Mouse (Mus musculus) urinary bladder, postnatal 25 days (tissue): ENCODE results near the gene Tbc1d30.
"Not testable (repeated sequence)": the region's sequence is repeated elsewhere in the genome, so short reads cannot be mapped to it uniquely, and the experiment has no call there.

Source experiments
- DNase-seq: peaks from one replicate; pipeline ENCODE4 v3.0.0; 2022; ENCODE audit warnings: low spot score

Tbc1d30 gene

DNA sequence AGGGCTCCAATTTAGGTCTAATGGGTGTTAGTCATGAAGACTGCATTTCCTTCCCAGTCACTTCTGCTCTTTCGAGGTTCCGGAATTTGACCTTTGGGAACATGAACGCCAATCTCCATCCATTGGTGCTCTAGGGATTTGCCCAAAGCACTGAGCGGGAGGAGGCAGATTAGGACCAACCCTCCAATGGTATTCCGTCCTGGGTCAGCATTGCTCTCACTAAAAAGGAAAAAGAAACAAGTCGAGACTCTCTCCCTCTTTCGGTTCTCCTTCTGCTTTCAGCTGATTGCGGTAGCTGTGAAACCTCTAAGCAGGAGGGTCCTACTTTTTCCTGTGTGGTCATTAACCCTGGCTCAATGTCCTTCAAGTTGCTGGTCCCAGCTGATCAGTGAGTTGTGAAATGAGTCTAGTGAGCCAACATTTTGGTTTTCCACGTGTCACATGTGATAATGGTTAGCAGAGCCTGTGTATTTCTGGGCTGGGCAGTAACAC is 14.7 kb upstream of the Tbc1d30 start:
- DNase-seq: no peak

DNA sequence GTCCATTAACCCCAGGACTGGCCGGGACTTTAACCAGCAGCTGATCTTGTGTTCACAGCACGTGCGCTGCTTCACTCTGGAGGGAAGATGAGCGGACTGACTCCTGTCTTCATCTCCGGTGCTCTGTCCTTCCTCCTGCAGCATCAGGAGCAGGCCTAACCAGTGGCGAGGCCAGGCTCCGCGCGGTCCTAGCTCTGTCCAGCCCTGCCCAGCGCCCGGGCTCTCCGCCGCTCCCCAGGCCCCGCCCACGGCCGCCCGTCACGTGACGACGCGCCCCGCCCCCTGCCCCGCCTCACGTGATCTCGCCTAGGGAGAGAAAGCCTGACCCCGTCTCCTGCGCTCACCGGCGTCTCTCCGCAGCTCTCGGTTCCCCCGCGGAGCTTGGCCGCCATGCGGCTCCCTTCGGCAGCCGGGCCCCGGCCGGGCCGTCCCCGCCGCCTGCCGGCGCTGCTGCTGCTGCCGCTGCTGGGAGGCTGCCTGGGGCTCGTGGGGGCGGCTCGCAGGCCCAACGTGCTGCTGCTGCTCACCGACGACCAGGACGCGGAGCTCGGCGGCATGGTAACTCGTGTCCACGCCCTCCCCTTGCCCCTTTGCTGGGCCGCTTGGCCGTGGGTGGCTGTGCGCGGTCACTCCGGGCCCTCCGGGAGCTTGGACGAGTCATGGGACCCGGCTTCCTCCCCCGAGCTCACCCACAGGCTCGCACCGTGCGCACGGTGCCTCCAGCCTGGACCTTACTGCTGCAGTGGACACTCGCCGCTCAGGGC is 13.9 kb upstream of the Tbc1d30 start, which contains the start of gene Gns:
TSS of gene Gns (plus strand) at position 290 of the 764 bp plus-strand sequence.
- peak; percentile 85 for DNase-seq

DNA sequence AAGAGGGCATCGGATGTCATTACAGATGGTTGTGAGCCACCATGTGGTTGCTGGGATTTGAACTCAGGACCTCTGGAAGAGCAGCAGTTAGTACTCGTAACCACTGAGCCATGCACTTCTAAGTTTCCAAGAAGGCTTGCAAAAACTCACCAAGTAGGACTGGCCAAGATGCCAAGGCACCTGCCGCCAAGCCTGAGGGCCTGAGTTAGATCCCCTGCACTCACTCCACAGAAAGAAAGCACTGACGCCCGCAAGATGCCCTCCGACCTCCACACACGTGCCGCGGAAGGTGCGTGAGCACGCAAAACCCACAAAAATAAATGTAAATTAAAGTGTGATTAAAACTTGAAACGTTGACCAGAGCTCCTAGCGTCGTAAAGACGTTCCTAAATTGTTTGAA is 13.2 kb upstream of the Tbc1d30 start:
- DNase-seq: no peak

DNA sequence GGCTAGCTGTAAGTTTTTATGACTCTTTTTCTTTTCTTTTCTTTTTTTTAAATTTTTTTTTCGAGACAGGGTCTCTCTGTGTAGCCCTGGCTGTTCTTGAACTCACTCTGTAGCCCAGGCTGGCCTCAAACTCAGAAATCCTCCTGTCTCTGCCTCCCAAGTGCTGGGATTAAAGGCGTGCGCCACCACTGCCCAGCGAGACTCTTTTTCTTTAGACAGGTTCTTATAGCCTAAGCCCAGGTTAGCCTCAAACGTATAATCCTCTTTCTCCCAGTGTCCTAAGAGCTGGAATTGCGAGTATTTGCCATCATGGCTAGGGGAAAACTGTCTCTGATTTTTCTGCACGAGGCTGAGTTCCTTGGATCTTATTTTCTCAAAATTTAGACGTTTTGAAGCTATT is 12.1 kb upstream of the Tbc1d30 start:
- DNase-seq: no peak

DNA sequence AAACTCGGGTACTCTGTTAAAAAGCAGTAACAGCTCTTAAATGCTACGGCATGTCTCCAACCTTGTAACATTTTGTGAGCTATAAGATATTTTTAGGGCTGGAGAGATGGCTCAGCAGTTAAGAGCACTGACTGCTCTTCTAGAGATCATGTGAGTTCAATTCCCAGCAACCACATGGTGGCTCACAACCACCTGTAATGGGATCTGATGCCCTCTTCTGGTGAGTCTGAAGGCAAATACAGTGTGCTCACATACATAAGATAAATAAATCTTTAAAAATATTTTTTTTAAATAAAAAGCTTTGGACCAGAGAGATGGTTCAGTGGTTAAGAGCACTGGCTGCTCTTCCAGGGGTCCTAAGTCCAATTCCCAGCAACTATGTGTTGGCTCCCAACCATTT is 9.3 kb upstream of the Tbc1d30 start:
- DNase-seq: no peak

DNA sequence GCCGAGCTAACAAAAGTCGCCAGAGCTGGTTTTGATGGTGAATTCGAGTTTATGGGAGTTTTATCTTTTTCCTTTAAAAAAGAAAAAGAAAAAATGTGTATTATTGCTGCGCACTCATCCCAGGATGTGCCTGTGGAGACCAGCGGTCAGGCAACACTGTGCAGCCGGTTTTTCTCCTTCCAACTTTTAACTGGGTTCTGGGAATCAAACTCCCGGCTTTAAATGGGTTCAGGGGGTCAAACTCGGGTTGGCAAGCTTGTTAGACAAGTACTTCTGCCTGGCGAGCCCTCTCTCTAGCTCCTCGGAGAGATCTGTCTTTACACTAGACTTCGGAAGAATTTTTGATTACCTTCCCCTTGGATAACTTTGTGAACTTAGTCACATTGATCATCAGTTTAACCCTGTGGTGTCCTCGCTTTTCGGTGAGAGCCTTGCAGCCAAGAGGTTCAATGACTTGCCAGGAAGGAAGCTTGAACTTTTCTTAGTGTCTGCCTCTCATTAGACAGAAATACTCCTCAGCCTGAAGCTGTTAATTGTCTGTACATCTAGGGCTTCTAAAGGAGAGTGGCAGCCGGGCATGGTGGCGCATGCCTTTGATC is 713 bp upstream of the Tbc1d30 start:
- no peak for DNase-seq

DNA sequence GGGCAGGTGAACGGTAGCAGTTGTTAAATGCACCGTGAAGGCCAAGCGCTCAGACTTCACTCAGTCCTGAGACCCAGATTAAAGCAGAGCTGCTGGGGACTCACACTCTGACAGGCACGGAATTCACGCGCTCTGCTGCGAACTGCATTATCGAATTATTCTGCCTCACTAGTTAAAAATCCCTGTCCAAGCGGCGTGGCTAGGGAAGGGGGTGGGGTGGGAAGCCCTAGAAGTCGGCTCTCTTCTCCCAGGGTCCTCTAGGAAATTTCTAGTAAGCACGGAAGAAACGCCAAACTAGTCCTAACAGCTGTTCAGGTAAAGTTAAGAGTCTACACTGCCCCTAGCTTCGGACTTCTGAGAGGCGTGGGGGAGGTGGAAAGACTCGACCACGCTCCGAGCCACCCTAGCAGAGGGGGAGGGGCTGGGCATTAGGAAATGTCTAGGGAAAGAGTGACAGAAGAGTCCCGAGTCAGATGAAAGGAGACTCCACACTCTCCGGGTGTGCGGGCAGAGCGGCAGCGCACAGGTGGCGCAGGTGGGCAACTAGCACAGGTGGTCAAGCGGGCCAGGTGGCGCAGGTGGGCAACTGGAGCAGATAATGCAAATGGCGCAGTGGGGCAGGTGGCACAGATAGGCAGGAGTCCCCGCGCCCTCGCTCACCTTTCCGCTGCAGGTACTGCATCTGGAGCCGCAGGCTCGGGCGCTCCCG is 567 bp downstream of the Tbc1d30 start:
- DNase-seq: peak; percentile 38

DNA sequence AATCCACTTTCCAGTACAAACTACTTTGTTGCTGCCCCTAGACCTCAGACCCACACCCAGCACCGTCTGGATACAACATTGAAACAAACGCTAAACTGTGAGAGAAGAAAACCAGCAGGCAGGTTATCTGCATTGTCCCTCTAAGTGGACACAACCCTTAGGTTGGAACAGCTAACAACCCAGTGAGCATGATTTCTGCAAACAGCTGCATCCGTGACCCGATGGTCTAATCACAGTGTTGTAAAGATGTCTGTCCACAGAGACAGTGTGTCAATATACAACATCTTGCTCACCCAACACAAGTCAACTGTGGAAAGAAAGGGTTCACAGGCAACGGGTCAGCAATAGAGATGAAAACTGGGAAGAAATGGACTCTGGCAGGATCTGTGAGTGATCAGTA is 1.8 kb downstream of the Tbc1d30 start:
- no peak for DNase-seq

DNA sequence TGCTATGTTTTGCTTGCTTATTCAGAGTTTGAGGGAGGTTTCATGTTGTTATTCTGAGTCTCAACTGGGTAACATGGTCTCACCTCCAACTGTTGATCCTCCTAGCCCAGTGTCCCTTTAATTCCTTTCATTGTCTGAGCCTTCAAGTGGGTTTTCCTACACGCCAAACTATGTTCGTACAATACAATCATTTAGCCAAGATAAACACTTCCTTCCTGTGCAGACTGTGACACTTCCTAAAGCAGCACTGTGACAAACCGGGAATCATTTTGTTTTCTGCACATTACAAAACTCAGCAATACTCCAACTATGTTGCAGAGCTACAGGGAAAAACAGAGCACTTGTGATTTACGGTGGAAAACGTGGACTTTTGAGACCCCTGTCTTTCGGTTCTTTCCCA is 7.2 kb downstream of the Tbc1d30 start:
- no peak for DNase-seq

DNA sequence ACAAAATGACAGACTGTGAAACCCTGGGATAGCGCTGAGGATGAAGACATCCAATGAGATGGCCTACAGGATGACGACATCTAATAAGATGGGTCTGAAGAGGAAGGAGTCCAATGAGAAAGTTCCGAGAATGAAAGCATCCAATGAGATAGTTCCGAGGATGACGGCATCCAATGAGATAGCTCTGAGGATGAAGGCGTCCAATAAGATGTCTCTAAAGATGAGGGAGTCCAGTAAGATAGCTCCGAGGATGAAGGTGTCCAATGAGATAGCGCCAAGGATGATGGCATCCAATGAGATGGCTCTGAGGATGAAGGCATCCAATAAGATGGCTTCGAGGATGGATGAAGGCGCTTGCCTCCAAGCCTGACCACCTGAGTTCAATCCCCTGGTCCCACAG is 8.8 kb downstream of the Tbc1d30 start:
- DNase-seq: no peak

DNA sequence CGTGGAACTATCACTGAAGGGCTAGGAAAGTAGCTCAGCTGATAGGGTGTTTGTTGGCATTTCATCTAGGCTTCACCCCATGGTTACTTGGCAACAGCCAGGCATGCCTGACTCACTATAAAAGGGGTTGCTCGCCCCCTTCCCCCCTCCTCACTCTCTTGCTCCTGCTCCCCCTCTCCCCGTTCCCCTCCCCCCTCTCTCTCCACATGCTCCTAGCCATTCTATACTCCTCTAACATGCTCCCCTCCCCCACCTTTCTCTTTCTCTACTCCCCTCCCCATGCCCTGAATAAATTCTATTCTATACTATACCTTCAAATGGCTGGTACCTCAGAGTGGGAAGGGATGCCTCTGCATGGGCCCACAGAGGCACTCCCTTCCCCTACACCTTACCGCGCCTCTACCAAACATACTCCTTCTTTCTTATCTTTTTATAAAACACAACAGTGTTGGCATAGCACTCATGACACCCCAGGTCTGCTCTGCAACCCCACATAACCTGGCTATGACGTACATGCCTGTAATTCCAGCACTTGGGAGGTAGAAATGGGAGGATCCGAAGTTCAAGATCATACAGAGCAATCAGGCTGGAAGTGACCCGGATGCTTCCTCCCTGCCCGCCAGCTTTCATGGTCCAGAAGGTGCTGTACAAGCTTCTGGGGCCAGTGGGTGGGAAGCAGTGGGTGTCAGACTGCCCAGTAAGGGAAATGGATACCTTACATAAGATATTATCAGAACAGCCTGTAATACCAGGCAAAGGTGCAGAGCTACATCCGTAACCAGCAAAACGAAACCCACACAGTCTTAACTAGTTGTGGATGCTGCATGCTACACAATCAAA is 10.1 kb downstream of the Tbc1d30 start:
- no peak for DNase-seq

DNA sequence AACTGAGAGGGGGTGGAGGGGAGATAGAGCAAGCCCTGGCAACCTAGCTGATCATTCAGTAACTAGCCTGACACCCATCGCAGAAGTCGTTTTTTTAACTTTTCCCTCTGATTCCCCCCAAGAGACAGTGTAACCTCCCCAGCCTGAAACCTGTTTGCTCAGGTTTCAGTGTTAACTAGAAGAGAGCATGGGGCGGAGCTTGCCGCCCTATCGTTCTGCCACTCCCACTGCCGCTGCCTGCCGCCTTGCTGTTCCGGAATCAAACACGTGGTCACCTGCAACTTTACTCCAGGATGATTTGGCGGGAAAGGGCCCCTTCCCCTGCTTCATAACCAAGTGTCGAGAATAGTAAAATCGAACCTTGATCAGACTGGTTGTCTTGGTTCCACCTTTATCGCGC is 14.5 kb downstream of the Tbc1d30 start:
- DNase-seq: not testable (repeated sequence)

DNA sequence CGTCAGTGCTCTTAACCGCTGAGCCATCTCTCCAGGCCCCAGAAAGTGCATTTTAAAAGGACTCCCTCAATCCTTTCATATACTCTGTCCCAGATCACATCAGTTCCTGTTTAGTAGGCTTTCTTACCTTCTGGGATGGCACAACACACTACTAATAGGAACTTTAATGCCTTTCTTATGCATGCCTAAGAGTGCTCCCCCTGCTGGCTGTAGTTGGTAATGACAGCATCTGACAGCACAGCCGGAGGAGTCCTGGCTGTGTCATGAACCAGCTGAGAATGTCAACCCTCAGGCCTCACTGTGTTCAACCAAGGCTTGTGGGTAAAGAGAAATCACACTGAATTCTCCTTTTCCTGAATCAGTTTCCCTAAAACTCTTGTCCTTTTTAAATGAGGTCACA is 16.5 kb downstream of the Tbc1d30 start:
- peak; percentile 60 for DNase-seq

DNA sequence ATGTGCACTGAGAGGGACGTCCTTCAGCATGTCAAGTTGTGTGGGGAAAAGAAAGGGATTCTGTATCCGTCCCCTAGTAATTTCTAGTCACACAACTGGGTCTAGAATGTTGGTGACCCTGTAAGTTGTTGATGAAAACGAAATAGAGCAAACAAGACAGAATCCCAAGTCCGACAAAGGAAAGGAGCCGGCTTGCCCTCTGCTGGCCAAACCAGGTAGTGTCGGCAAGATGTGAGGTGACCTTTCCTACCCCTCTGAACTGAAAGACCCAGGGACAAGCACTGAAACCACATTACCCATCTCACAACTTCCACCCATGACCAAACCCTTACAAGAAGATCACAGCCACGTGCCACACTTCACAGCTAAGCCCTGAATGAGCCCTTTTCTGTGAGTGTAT is 20.1 kb downstream of the Tbc1d30 start:
- peak; percentile 64 for DNase-seq

DNA sequence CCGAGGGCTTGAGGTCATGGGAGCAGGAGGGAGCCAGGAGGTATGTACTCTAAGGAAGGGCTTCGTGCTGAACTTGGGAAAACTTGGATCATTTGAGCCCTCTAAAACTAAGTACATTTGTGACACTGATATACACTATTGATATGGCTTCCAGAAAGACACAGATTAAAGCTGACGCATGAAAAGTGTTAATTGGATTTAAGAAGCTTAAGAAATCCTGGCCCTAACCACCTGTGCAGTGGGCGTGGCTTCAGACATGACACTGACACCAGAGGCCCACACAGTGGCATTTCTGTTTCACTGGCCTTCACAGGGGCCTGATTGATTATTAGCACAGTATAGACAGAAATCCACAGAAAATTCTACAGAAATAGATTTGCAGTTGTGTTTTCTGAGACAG is 21.5 kb downstream of the Tbc1d30 start:
- no peak for DNase-seq

DNA sequence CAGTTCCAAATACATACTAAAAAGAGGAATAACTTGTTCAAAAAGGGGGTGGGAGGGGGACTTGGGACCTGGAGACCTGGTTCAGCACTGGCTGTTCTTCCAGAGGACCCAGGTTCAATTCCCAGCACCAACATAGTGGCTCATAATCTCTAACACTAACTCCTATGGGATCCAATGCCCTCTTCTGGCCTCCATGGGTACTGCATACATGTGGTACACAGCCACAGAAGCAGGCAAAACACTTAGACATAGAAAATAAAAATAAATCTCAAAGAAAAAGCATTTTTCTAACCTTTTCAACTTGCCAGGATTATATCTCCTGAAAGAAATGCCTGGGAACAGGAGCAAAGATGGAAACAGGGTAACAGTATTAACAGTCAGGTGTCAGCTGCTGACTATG is 24.9 kb downstream of the Tbc1d30 start:
- DNase-seq: no peak

DNA sequence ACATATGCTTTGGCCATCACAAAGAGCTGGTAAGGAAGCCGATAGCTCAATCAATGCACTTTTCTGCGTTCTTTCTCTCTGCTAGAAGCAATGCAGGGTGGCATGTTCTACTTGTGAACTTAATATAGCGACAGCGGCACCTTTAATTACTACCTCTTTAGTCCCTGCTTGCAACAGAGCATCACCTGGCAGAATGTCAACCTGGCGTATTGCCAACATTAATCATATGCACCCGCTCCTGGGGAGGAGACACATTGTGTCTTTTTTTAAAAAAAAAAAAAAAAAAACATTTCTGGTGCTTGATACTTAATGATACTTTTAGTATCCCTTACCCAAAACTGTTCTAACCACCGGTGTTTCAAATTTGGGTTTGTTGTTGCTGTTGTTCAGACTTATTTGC is 27.6 kb downstream of the Tbc1d30 start:
- DNase-seq: no peak

DNA sequence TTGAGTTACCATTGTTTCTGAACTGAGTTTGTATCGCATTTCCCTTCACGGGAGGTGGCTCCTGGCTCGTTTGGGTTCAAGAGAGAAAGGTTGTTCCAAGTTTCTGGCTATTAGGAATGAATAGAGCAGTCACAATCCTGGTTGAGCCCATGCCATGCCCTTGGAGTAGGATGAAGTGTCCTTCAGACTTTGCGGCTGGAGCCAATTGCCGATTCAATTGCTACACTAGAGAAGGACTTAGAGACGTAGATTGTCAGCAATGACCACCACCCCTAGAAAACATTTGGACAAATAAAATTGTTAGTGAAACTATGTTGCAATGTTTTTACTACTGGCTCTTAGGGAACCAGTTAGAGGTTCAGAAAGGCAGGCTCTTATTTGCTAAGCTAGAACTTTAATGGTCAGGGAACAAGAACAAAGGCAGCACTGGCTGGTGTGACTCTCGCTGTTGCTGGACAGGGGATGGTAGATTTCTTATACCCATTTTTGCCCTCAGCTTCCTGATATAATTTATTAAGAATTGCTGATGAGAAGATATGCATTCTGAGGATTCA is 32.6 kb downstream of the Tbc1d30 start:
- no peak for DNase-seq

DNA sequence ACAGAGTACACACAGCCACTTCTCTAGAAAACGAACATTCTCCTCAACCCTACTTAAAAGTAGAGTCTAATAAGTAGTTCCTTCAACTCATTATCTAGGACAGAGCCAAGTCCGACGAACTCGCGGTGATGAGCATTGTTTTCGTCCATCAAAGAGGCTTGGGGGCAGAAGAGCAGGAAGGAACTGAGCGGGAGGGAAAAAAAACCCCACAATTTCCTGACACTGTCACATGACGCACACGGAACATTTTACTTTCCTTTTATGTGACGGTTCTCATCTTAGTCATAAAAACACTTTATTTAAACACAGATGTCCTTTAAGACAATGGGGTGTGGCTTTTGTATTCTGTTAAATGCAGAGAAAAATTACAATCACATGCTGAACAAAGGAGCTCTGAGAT is 34.7 kb downstream of the Tbc1d30 start:
- DNase-seq: no peak

DNA sequence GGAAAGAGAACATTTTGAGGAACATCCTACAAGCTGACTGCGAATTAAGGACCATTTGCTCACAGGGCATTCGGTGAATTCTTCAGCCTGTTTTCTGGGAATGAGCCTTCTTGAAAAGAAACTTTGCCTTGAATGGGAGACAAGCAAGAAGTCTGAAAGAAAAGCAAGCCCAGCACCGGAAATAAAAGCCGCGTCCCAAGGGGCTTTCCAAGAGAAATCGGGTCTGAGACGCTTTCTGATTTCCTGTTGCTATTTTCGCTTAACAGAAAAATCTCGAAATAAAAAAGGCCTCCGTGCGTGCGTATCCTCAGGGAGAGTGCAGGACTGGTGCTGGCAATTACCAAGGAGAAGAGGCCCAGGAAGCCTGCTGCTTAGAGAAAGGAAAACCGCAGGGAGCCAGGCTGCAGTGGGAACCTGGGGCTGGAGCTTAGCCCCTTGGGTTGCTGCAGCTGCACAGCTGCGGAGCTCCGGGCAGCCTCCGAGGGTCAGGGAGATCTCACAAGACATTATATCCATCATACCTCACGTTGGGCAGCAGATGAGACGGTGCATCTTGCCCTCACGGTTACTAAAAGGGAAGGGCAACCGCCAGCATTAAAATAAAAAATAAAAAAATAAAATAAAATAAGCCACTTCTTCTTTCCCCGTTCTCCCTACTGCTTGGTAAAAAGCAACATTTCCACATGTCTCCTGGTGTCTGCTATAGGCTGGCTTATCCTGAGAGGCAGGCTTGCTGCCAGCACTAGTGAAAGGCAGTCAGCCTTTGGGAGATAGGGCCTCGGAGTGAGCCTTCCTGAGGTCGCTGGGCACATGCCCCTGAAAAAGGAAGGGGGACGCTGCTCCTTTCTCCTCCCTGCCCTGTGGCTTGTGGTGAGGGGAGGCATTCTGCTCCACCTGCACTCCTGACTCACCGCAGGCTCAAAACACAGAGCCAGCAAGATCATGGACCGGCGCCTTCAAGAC is 35.5 kb downstream of the Tbc1d30 start:
- DNase-seq: no peak

DNA sequence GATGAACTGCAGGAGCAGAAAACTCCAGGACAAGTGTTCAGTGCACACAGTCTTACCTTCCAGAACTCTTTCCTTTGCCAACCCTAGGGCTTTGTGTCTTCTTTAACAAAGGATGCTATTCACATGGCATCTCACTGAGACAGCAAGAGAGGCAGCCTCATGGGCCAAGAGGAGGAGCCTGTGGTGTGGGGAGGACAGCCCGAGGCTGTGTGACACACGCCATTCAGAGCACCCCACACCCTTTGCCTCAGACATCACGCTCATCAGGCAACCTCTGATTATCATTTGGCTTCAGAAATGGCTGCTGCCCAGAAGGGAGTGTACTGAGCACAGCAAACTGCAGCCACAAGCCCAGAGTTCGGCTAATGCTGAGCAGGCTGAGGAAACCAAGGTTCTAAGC is 36.9 kb downstream of the Tbc1d30 start:
- no peak for DNase-seq
